Mouse (Mus musculus): Measurements from ENCODE around the gene Usp22.
"Not testable (repeated sequence)": the region's sequence is repeated elsewhere in the genome, so short reads cannot be mapped to it uniquely, and the experiment has no call there.

Gene Usp22

DNA sequence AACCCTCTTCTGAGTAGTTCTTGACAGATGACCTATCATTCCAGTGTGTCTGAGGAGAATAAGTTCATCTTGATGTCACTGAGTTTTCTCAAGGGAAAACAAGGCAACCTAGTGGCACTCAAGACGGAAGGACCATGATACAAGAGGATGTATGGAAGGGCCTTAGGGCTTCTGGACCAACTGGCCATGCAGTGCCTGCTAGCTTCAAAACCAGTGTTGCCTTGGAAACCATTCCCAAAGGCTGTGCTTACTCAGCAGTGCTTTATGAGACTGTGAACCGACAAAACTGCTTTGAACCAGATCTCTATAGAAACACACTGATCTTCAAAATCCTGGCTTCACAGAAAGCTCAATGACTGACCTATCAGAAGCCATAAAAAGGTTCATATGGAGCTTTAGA, 15.9 kb upstream of the Usp22 start:
- no peak for DNase-seq (ENCODE audit: low read depth, low spot score)

DNA sequence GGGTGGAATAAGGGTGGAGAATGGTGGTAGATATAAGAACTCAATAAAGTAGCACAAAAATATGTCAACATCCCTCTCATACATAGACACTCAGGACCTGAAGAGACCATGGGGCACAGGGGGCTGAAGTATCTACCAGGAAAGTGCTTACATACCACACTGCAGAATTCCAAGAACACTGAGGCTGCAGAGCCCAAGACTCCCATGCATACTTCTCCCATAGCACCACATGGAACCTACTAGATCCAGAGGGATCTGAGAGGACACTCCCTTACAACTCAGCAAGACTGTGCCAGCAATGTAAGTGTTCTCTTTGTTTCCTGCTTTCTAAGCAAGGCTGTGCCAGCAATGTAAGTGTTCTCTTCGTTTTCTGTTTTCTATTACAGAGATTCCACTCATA, 9.0 kb upstream of the Usp22 start:
- DNase-seq (ENCODE audit: low read depth, low spot score): no peak

DNA sequence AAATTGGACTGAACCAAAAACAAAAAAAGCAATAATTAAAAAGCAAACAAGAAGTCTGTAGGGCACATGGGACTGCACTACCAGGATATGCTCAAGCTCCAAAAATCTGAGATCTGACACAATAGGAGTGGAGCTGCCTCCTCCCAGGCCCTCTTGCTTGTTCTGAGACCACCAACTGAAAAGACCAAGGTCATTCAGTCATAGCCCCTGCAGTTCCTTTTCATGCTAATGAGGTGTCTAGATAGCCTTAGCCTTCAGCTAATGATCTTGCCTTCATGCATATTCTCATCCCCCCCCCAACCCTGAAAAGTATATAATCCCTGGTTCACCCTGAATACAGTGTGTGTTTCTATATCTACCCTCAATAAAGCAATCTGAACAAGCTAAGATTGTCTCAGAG, 6.8 kb upstream of the Usp22 start:
- DNase-seq (ENCODE audit: low read depth, low spot score): no peak

DNA sequence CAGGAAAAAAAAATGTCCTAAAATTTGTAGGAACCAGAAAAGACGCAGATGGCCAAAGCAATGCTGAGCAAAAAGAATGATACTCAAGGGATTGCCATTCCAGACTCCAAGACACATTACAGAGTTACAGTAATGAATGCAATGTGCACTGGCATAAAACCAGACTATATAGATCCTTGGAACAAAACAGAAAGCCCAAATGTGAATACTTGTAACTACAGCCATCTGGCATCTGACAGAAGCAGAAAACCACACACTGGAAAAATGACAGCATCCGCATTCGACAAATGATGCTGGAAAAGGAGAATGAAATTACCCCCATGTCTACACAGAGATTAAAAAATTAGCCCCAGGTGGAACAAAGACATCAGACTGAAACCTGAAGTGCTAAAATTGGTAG, 5.5 kb upstream of the Usp22 start:
- peak; percentile 66 for DNase-seq (ENCODE audit: low read depth, low spot score)

DNA sequence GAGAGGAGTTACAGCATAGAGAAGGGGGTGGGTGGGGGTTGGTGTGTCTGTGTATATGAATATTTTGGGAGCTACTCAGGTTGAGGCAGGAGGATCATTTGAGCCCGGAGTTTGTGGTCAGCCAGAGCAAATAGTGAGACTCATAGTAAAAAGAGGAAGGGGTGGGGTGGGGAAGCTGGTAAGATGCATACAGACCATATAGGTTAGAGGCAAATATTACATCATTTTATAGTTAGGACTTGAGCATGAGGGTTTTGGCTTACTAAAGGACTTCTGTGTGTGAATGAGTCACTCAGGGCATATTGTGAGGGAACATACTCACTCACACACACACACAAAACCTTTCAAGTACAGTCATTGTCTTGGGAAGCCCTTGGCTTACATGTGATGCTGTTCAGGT, 1.5 kb upstream of the Usp22 start:
- DNase-seq (ENCODE audit: low read depth, low spot score): peak; percentile 31

DNA sequence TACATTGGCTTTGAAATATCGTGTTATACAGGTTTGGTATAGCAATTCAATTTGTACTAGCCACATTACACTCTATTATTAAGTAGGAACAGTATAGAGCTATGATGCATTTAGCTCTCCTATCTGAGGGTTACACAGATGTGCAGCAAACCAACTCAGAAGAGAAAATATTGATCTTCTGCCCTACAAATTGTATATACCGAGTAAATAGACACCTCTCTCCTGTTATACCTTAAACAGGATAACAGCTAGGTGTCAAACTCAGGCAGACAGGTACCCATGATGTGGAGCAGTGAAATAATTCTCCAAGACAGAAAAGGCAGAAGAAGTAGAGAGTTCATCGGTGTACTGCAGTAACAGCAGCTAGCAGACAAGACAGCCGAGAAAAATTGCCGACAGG, 923 bp upstream of the Usp22 start:
- DNase-seq (ENCODE audit: low read depth, low spot score): peak; percentile 16

DNA sequence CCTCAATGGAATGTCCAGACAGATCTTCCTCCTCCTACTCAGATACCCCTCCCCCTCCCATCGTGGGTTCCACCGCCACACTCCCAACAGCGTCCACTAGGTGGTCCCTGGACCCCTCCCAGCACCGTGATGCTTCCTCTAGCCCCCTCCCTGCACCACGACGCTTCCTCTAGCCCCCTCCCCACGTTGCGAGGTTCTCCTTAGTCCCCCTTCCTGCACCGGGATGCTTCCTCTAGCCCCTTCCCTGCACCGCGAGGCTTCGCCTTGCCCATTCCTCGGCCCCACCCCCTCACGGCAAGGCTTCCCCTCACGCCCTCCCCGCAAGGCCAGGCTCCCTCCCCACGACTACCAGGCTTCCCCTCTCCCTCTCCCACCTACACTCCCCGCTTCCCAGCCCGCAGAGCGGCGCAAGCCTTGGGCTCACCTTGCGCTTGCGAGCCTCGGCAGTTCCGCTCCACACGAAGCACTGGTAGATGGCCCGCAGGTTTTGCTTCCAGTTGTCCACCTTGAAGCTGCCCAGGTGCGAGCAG, 499 bp downstream of the Usp22 start:
- DNase-seq (ENCODE audit: low read depth, low spot score): peak; percentile 72

DNA sequence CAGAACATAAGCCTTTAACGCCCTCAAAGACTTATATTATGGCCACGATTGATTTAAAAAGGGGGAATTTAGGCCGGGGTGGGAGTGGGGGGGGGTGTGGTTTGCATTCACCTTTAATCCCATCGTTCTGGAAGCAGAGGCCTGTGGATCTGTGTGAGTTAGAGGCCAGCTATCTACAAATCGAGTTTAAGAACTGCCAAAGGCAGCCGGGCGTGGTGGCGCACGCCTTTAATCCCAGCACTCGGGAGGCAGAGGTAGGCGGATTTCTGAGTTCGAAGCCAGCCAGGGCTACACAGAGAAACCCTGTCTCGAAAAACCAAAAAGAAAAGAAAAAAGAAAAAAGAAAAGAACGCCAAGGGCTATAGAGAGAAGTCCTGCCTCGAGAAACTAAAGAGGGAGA, 1.4 kb downstream of the Usp22 start:
- not testable (repeated sequence) for DNase-seq (ENCODE audit: low read depth, low spot score)

DNA sequence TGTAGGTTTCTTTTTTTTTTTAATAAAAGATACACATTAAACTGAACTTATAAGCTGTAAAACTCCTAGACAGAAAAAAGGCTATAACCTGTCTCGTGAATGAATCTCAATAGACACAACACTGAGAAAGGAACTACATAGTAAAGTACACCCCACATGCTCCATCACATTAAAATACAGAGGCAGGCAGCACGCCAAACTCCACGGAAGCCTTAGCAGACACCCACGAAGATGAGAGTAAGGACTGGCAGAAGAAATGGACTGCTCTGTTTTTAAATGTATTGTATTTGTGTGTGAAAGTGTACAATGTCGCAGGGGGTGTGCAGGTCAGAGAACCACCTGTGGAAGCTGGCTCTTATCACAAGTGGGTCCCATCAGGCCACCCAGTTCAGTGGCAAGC, 4.7 kb downstream of the Usp22 start:
- no peak for DNase-seq (ENCODE audit: low read depth, low spot score)

DNA sequence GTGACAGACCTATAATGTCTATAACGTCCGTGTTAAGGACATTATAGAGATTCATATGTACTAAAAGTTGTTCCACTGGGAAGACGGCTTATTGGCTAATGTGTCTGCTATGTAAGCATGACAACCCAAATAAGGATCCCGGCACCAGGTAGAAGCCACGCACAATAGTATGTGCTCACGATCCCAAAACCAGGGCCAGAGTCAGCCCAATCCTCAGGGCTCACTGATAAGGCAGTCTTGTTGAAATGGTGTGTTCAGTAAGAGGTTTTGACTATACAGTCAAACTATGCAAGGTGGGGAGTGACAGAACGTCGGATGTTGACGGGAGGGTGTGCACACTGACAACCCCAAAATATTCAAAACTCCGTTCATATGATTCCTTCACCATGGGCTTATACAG, 10.0 kb downstream of the Usp22 start:
- no peak for DNase-seq (ENCODE audit: low read depth, low spot score)

DNA sequence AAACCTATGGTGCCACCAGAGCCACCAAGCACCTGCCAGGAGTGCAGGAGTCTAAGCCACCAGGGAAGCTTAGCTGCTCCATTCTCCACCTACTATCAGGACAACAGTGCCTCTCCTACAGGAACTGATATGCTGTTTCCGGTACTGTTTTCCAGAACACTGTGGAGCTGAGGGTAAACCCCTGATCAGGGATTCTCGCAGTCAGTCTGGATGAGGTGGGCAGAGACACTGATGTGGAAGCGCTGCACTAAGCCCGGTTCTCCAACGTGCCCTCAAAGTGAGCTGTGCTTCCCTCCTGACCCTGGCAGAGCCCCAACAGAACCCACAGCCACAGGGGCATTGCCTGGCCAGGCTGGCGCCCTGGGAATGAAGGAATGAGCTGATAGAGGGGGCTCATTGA, 10.5 kb downstream of the Usp22 start:
- no peak for DNase-seq (ENCODE audit: low read depth, low spot score)

DNA sequence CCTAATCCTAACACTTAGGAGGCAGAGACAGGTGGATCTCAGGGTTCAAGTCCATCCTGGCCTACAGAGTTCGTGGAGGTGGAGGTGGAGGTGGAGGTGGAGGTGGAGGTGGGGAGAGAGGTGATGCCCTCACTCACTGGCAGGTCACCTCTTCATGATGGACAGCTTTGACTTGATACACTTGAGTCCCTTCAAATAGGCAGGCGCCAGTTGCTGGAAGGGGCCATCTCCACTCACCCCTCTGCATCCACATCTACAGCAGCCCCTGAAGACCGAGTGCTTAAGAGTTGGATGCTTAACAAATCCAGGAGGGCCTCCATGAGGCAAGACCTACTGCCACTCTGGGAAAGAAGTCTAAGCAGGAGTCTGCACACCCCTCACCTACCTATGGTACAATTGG, 11.5 kb downstream of the Usp22 start:
- DNase-seq (ENCODE audit: low read depth, low spot score): no peak

DNA sequence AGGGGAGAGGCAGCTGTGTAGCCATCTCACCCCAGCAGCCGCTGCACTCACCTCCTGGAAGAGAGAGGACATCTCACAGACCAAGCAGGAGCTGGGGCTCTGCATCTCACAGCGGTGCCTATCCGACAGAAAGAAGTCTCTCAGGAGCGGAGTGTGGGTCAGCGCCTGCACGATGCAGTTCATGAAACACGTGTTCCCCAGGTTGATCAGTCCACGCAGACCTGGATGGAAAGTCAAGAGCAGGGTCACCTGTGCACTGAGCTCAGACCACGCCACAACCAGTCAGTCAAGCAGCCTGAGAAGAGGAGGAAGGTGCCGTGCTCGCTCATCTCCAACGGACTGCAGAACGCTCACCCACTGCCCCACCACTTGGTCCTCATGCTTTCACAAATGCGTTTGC, 12.1 kb downstream of the Usp22 start:
- DNase-seq (ENCODE audit: low read depth, low spot score): no peak

DNA sequence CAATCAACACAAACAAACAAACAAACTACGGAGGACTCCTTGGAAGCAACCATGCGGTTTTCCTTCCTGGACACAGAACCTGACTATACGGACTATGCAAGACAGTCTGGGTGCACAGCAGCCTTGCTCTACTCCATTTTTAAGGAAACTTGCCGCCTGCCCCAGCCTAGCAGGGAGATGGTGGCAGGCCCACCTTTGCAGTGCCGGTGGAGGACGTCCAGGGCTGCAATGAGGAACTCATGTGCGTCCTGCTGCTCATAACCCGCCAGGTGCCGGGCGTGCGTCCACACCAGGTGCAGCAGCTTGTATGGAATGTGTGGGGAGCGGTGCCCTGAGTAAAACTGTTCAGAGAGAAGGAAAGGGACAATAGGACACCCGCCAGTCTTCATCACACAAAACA, 13.7 kb downstream of the Usp22 start:
- no peak for DNase-seq (ENCODE audit: low read depth, low spot score)

DNA sequence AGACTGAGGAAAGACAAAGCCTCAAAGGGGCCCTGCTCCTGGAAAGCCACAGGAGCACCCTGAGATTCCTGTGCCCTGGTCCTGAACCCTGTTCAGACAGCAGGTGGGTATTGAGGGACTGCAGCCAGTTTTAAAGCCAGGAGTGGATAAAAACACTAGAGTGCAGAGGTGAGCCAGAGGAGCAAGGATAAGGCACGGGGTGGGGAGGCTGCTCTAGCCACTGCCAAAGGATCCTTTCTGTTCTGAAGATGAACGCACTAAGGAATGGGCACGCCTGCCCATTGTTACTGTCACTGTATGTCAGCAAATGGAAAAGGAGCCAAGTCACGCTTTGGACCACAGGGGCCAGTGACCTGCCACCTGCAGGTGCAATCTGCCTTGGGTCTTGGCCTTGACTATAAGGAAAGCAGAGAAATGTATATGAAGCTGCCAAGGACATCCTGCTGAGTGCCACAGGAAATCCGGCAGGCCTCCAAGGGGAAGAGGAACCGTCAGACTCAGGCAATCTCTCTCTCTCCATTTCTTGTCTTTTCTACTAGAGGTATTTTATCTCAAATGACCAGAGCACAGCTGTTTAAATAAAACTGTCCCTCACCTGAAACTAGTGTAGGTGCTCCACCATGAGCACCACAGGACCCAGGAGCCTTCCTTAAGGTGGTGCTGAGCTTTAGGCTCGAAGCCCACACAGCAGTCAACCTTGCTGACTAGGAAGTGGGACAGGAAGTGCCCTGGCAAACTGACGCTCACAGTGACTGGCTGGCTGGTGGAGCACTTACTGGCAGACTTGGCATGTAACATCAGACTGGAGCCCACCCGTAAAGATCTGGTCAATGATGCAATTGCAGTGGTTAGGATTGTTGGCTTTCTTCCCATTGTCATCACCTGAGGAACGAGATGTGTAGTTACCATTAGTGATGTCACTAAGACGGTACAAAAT, 14.8 kb downstream of the Usp22 start:
- no peak for DNase-seq (ENCODE audit: low read depth, low spot score)

DNA sequence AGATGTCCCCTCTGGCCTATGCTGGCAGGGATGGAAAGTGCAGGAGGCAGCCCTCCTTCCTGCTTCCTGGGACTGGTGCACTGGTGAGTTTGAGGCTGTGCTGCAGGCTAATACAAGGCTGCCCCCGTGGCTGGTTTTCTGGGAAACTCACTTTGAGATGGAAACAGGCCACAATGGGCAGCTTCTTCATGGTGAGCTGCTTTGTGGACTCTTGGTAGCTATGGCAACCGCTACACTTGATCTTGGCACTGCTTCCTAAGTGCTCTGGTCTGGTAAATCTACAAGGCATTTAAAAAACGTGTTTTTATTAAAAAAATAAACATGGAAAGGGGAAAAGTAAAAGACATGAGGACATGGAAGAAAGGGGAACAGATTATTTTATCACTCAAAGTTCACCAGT, 16.7 kb downstream of the Usp22 start:
- DNase-seq (ENCODE audit: low read depth, low spot score): no peak

DNA sequence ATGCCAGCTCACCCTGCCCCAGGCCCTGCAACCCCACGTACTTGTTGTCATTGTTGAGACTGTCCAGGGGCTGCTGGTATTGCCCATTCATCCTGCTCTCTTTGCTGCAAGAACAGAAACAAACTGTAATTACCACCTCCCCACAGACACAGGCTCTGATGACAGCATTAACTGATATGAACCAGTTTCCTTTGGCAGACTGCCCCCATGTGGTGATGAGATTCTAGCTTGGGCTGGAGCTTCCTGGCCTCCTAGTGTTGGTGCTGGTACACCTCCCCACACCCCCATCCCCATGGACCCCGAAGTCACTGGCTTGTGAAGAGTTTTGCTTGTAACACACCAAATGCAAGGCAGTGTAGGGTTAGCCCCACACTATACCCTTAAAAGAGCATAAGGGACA, 19.1 kb downstream of the Usp22 start:
- DNase-seq (ENCODE audit: low read depth, low spot score): peak; percentile 66

DNA sequence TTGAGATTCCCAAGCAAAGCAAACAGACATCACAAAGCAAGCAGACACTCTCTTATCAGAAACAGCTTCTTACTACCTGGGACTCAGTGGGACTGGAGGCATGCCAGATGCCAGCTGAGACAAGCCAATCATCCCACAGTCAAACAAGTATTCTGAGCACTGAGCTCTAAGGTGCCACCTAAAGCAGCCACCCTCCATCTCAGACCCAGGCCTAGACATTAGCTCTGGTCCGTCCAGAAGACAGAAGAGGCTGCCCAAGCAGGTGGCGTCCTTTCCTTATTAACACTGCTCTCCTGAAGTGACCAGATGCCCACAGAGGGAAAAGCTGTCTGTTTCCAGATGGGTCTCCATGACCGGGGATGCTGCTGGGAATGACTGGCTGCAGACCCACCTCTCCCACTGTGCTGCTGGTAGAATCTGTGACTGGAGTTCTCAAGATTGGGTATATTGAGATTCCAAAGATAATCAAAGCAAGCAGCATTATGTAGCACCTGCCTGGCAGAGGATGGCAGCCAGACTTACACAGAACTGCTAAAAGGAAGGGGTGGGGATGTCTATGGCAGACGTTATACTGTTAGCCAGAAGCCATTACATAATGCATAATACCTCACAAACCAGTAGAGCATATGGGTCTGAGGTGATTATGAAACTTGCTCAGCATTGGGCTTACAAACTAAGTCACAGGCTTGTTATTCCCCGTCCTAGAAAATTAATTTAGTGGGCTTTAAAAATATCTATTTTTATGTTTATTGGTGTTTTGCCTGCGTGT, 24.4 kb downstream of the Usp22 start:
- no peak for DNase-seq (ENCODE audit: low read depth, low spot score)

DNA sequence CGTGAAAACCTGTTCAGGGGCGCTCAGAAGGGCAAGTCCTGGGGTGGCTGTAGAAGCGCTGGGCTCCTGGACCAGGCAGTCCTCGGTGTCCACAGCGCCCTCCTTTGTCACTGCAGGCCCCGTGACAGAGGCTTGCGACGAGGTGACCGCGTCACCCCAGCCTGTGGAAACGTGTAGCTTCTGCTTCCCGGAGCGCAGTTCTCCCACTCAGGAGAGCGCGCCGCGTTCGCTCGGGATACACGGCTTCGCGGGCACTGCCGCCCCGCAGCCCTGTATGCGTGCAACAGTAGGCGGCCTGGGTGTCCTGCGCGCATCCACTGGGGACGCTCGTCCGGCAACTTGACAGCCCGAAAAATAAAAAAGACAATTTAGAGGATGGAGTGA, 27.6 kb downstream of the Usp22 start:
- DNase-seq (ENCODE audit: low read depth, low spot score): no peak

DNA sequence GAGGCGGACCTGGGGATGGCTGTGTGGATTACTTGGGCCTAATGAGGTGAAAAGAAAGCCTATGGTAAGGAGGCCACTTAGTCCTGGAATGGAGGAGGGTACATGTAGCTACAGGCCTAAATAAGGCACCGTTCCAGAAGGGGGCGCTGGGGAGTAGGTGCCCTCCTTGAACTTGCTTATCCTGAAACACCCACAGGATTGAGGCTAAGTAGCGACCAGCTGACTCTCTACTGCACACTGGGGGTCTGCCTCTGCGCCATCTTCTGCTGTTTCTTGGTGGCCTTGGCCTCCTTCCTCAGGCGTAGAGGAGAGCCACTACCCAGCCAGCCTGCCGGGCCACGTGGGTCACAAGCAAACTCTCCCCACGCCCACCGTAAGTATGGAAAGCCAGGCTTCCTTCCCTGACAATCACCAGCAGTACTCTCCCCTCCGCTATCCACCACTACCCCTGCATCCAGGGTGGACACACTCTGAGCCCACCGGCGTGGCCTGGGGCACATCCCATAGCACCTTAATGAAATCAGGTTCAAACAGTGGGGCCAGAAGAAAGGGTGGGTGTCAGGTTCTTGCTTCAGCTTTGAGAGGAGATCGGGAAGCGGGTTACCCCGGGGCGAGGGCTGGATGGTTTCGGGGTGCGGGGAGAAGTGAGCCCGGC, 28.1 kb downstream of the Usp22 start:
- peak; percentile 25 for DNase-seq (ENCODE audit: low read depth, low spot score)

DNA sequence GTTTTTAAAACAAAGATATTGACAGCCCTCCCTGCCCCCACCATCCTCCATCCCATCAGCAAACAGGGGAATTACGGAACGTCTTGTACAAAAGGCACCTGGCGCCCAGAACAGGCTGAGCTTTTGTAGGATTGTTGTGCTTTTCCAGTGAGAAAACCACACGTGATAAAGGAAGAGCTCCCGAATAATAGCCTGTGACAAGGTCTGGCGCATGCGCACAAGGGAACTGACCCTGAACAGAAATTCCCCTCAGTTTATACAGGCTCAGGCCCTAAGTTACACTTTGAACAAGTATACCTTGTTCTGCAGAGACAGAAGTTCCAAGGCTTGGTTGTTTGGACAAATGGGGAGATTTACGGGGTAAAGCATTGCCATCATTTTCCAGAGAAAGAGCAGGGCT, 29.3 kb downstream of the Usp22 start:
- no peak for DNase-seq (ENCODE audit: low read depth, low spot score)

Measured in 3T3-L1 (cell line).